Mouse (Mus musculus) kidney, postnatal 4 days (tissue): ENCODE results near the gene Dcaf17.
A peak's percentile ranks its signal among the peaks of the same experiment; 100 is the strongest.

Source experiments
- DNase-seq, 2 experiments: peaks; one replicate each; pipeline ENCODE4 v3.0.0; 2021; ENCODE audit warnings: mixed read lengths in 2 of 2

The Dcaf17 gene

GRCm38 (mm10) chr2:71056115-71056835, 1.1 kb downstream of the Dcaf17 start:
- DNase-seq = no peak

DNA sequence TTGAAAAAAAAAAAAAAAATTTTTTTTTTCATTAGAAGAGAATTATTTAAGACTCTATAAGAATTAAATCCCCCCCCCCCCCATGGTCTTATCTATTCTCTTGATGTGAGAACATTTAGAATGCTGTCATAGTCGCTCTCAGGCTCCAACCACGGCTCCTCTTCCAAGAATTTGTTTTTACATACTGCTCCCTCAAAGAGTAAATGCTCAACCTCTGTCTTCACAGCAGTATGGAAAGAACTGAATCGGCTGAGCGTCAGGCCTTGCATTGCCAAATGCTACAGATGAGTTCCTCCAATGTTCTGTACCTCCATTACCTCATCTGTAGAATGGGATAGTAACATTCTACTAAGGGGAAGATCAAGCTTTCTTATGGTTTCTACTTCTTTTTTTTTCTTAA, 16.5 kb downstream of the Dcaf17 start:
- DNase-seq = no peak

GRCm38 (mm10) chr2:71073330-71073729, 18.2 kb downstream of the Dcaf17 start:
- DNase-seq = no peak

GRCm38 (mm10) chr2:71073828-71074227, 18.7 kb downstream of the Dcaf17 start:
- DNase-seq = no peak

DNA sequence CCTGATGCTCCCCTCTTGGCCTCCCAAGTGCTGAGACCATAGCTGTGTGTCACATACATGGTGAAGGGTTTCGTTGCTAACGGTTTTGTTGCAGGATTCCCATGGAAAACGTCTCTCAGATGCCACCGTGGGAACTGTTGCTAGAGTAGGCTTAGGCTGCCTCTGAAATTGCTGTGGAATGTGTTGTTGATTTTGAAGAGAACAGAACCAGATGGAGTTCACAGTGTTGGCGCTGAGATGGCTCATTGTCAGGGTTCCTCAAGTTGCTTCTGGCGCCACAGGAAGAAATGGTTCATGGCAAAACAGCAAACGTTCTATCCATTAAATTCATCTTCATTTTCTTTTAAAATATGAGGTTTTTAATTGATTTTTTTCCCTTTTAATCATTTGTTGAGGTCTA, 27.3 kb downstream of the Dcaf17 start:
- no peak for DNase-seq

DNA sequence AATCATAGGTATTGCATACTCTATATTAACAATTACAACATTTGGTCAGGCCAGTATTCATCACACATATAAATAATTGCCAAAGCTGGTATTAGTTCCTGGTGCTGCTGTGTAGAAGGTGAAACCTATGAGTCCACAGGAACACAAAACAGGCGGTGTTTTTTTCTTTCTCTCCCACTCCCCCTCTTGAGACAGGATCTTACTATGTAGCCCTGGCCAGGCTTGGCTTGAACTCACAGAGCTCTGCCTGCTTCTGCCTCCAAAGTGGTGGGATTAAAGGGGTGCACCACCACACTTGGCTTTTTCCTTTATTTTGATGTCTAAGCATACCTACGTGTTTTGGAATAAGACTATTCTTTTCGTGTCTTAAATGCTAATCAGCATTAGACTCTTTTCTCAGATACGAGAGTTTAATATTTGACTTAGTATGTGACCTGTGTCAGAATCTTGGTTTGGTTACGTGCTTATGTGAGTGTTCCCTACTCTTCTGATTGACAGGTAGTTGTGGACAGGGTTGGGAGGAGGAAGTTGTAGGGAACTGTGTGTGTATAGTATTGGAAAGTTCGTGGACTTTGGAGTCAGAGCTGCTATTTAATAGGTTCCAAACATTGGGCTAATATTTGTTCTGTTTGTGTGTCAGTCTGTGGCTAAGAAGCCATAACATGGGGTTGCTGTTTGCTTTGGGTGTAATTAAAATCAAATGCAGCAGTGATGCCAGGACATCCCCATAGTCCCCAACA, 28.5 kb downstream of the Dcaf17 start:
- no peak for DNase-seq

DNA sequence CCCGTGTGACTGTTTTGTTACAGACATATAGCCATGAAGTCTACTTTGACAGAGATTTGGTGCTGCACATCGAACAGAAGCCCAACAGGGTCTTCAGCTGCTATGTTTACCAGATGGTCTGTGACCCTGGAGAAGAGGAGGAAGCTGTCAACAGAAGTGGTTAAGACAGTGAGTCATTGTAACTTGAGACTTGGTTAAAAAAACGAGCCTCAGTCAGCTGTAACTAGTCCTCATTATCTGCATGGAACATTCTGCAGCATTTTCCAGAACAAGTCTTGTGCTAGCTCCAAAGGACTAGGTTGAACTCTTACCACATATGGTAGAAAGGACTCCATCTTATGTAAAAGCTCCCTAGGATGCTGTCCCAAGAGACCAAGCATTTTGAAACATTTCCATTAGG, 34.6 kb downstream of the Dcaf17 start:
- DNase-seq = no peak

GRCm38 (mm10) chr2:71090660-71091445, 35.7 kb downstream of the Dcaf17 start:
- peak; percentile 41 to 52 for DNase-seq

GRCm38 (mm10) chr2:71096170-71096569, 41.0 kb downstream of the Dcaf17 start:
- DNase-seq = no peak

- no peak for DNase-seq
Observed at GRCm38 (mm10) chr2:71102621-71103291, 47.6 kb downstream of the Dcaf17 start.

DNA sequence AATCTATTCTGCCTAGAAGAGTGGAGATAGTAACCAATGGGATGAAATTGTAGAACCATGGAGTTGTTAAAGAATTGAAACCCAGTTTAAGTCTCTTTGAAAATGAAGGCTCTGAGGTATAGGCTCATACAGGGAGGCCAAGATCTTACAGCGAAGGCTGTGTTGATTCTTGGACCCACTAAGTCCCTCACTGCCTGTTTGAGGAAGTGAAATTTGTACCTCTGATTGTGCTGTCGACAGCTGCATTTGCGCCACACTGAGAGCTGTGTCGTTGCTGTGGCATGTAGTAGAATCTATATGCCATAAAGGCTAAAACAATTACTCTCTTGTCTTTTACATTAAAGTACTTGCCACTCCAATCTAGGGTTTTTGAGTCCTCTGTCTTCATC, 48.2 kb downstream of the Dcaf17 start:
- DNase-seq = no peak

GRCm38 (mm10) chr2:71104696-71105095, 49.6 kb downstream of the Dcaf17 start:
- DNase-seq = no peak

- no peak for DNase-seq
Observed at GRCm38 (mm10) chr2:71105469-71106215, 50.5 kb downstream of the Dcaf17 start.

DNA sequence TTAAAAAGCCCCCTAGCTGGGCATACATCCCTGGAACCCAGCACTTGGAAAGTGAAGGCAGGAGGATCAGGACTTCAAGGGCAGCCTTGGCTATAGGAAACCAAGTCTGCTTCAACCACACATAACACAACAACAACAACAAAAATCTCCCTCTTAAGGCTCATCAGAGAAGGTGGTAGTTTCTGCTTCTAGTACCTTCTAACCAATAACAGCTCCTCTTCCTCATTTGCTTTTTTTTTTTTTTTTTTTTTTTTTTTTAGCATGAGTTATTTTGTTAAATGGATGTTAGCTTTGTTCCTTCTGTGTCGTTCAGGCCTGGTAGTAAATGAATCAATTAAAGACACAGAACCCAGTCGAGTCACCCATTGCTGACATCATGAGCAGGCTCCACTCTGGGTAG, 52.1 kb downstream of the Dcaf17 start:
- DNase-seq = no peak

GRCm38 (mm10) chr2:71108541-71108940, 53.4 kb downstream of the Dcaf17 start:
- no peak for DNase-seq

DNA sequence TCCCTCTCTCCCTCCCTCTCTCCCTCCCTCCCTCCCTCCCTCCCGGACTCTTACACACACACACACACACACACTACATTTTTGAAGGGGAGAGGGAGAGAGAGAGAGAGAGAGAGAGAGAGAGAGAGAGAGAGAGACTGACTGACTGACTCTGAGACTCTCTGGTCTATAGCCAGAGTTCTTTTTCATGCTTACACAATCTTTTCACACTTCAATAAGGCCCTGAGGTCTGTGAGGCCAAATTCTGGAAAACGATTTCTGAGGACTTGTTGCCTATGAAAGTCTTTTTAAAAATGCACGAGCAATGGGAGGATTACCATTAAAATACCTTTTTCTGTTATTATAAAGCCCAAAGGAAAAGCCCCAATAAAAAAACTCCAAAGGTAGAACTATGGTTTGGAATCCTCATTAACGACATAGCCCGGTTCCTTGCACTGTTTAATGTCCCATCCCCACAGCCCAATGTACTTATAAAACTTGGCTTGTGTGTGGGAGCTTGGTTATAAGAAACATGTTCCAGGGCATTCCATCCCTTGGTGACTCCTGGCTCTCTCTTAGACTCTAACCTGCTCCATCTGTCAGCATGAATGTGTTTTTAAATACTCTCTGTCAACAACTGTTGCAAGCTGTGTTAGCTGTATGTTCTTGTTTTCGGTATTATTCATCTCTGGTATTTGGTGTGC, 58.5 kb downstream of the Dcaf17 start:
- no peak for DNase-seq

- DNase-seq = peak; percentile 15 to 20
Observed at GRCm38 (mm10) chr2:71116151-71116550, 61.0 kb downstream of the Dcaf17 start.

GRCm38 (mm10) chr2:71117797-71118708, 62.9 kb downstream of the Dcaf17 start, which contains the start of gene Cybrd1:
Gene Cybrd1 (plus strand): TSS chr2:71117923.
- DNase-seq = peak; percentile 68 to 73

- no peak for DNase-seq
Observed at GRCm38 (mm10) chr2:71120844-71121243, 65.7 kb downstream of the Dcaf17 start.

DNA sequence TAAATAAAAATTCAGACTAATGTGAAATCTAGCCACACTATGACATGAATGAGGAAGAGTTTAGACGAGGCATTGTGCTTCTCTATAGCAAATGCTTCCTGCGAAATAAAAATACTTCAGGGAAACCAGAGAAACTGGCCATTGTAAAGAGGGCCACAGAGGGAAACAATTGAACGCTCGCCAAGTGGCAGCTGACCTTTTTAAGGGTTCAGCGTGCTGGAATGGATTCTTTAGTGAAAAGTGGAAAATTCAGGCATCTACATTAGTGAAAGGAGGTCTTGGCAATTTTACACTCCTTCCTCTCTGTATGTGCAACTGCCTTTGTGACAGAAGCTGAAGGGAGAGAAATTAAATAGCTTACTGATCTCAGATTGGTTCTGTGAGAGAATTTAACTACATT, 66.3 kb downstream of the Dcaf17 start:
- DNase-seq = peak; percentile 33 to 43
